In genomic region chr9:16256577-16257207, GRCm38 (mm10) we compare ENCODE assay signal across 24 mouse cellular contexts.
DNase-seq lines count a peak whose midpoint lies in the region; ATAC-seq lines count a peak whose summit lies in the region.
"Had no signal": no experiment of that assay in that cellular context is flagged by ENCODE, and none has a peak within 500 bp of the region (broad histone marks: within the 10 kb centered on the region; RNA-seq: fewer than 3 reads in every experiment).

No protein-coding gene starts in this region.

- no peak overlapping the region for H3K9ac ChIP-seq in forebrain, embryonic 11.5 days (ENCODE audit: low read length)
- no peak overlapping the region for H3K9ac ChIP-seq in forebrain, embryonic 13.5 days
- H3K9ac ChIP-seq in hindbrain, embryonic 13.5 days: no peak overlapping the region
- H3K9ac ChIP-seq in midbrain, embryonic 16.5 days (ENCODE audit: low read depth, low read length): no peak overlapping the region
- H3K9ac ChIP-seq: heart, embryonic 12.5 days; hindbrain, embryonic 15.5 days; limb, embryonic 13.5 days; liver, embryonic 13.5 days had no signal

- no peaks in the 10 kb centered on the region for H3K9me3 ChIP-seq in forebrain, embryonic 11.5 days (ENCODE audit: control insufficient read depth, low read length)
- no peaks in the 10 kb centered on the region for H3K9me3 ChIP-seq in forebrain, embryonic 10.5 days
- no peaks in the 10 kb centered on the region for H3K9me3 ChIP-seq in forebrain, embryonic 13.5 days (replicated peaks)
- H3K9me3 ChIP-seq in hindbrain, embryonic 13.5 days: no peaks in the 10 kb centered on the region
- no peaks in the 10 kb centered on the region for H3K9me3 ChIP-seq in midbrain, embryonic 16.5 days (replicated peaks; ENCODE audit: control insufficient read depth, low read length, poor library complexity, severe bottlenecking)
- H3K9me3 ChIP-seq: heart, embryonic 12.5 days; hindbrain, embryonic 15.5 days; limb, embryonic 13.5 days; liver, embryonic 13.5 days had no signal

- no peak overlapping the region for H3K4me2 ChIP-seq in forebrain, embryonic 11.5 days (ENCODE audit: low read depth, low read length, severe bottlenecking)
- H3K4me2 ChIP-seq in forebrain, embryonic 13.5 days: no peak overlapping the region
- H3K4me2 ChIP-seq in hindbrain, embryonic 13.5 days: no peak overlapping the region
- no peak overlapping the region for H3K4me2 ChIP-seq in midbrain, embryonic 16.5 days (ENCODE audit: low read length)
- H3K4me2 ChIP-seq: heart, embryonic 12.5 days; hindbrain, embryonic 15.5 days; limb, embryonic 13.5 days; liver, embryonic 13.5 days had no signal

- 58% methylated on average over 2 of the region's 2 CpGs for WGBS in forebrain, embryonic 11.5 days
- WGBS in forebrain, embryonic 10.5 days: 82% methylated on average over 2 of the region's 2 CpGs
- 47% methylated on average over 2 of the region's 2 CpGs for WGBS in forebrain, embryonic 13.5 days
- WGBS in hindbrain, embryonic 13.5 days: 57% methylated on average over 2 of the region's 2 CpGs
- WGBS in midbrain, embryonic 16.5 days: 57% methylated on average over 2 of the region's 2 CpGs

- no peak overlapping the region for H3K27ac ChIP-seq in forebrain, embryonic 11.5 days (ENCODE audit: low read depth, low read length)
- H3K27ac ChIP-seq in forebrain, embryonic 10.5 days: no peak overlapping the region
- no peak overlapping the region for H3K27ac ChIP-seq in forebrain, embryonic 13.5 days
- H3K27ac ChIP-seq in hindbrain, embryonic 13.5 days: peak overlapping the region; percentile 68
- H3K27ac ChIP-seq in midbrain, embryonic 16.5 days (ENCODE audit: low read length): no peak overlapping the region
- H3K27ac ChIP-seq: limb, embryonic 13.5 days; liver, embryonic 13.5 days had no signal

- H3K36me3 ChIP-seq in forebrain, embryonic 11.5 days (ENCODE audit: control insufficient read depth, insufficient read depth, low read length): no peaks in the 10 kb centered on the region
- no peaks in the 10 kb centered on the region for H3K36me3 ChIP-seq in forebrain, embryonic 10.5 days (replicated peaks)
- no peaks in the 10 kb centered on the region for H3K36me3 ChIP-seq in forebrain, embryonic 13.5 days (ENCODE audit: poor library complexity, severe bottlenecking)
- no peaks in the 10 kb centered on the region for H3K36me3 ChIP-seq in hindbrain, embryonic 13.5 days
- no peaks in the 10 kb centered on the region for H3K36me3 ChIP-seq in midbrain, embryonic 16.5 days (ENCODE audit: control insufficient read depth, insufficient read depth, low read length)
- H3K36me3 ChIP-seq: heart, embryonic 12.5 days; hindbrain, embryonic 15.5 days; limb, embryonic 13.5 days; liver, embryonic 13.5 days had no signal

- no peak for DNase-seq in forebrain, embryonic 11.5 days (ENCODE audit: low spot score)
- DNase-seq in forebrain, embryonic 10.5 days (ENCODE audit: extremely low spot score, low spot score): no peak
- no peak for DNase-seq in right cerebral cortex, postnatal 4 days
- DNase-seq in spleen, postnatal 14 days (ENCODE audit: low spot score in 2 of 2): no peak
- DNase-seq in thymus, postnatal 10 days (ENCODE audit: low spot score in 2 of 2): no peak
- DNase-seq: adrenal gland, adult 8-10 months; cerebellum, adult 8-10 months; gastrocnemius, postnatal 10 days; heart, adult 11 months; heart, postnatal 10 days; kidney, postnatal 25 days; layer of hippocampus, postnatal 36 days; liver, embryonic 13.5 days; lung, adult 2 months; lung, postnatal 14 days; thymus, postnatal 14 days had no signal

- peaks cover 6% of the 10 kb centered on the region for H3K4me1 ChIP-seq in forebrain, embryonic 11.5 days (replicated peaks; ENCODE audit: control insufficient read depth, insufficient read depth, low read length)
- H3K4me1 ChIP-seq in forebrain, embryonic 10.5 days: peaks cover 25% of the 10 kb centered on the region
- H3K4me1 ChIP-seq in forebrain, embryonic 13.5 days: peaks cover 19% of the 10 kb centered on the region
- peaks cover 35% of the 10 kb centered on the region for H3K4me1 ChIP-seq in hindbrain, embryonic 13.5 days (replicated peaks)
- H3K4me1 ChIP-seq in midbrain, embryonic 16.5 days (ENCODE audit: control insufficient read depth, insufficient read depth, low read length): peaks cover 19% of the 10 kb centered on the region
- H3K4me1 ChIP-seq: liver, embryonic 13.5 days had no signal

- no peak overlapping the region for H3K4me3 ChIP-seq in forebrain, embryonic 11.5 days (ENCODE audit: low read depth, low read length)
- no peak overlapping the region for H3K4me3 ChIP-seq in forebrain, embryonic 10.5 days
- H3K4me3 ChIP-seq in forebrain, embryonic 13.5 days: no peak overlapping the region
- no peak overlapping the region for H3K4me3 ChIP-seq in hindbrain, embryonic 13.5 days
- H3K4me3 ChIP-seq in midbrain, embryonic 16.5 days (ENCODE audit: low read depth, low read length): no peak overlapping the region
- H3K4me3 ChIP-seq: heart, embryonic 12.5 days; hindbrain, embryonic 15.5 days; limb, embryonic 13.5 days; liver, embryonic 13.5 days had no signal

- peak; percentile 52 for ATAC-seq in forebrain, embryonic 11.5 days (replicated peaks; ENCODE audit: low FRiP score)
- ATAC-seq in forebrain, embryonic 13.5 days: peak; percentile 51
- peak; percentile 6; the same call in 1 of the 2 replicates for ATAC-seq in hindbrain, embryonic 13.5 days (ENCODE audit: low FRiP score)
- 0 out of 2 replicates have a peak, but pooled peaks have one; percentile 3 for ATAC-seq in midbrain, embryonic 16.5 days
- ATAC-seq: activated CD4-positive, CD25-positive, alpha-beta regulatory T cell, adult 4 months; intestine, embryonic 16.5 days had no signal

- H3K27me3 ChIP-seq in forebrain, embryonic 11.5 days (ENCODE audit: control insufficient read depth, insufficient read depth, low read length): no peaks in the 10 kb centered on the region
- H3K27me3 ChIP-seq in forebrain, embryonic 10.5 days (ENCODE audit: poor library complexity, severe bottlenecking): no peaks in the 10 kb centered on the region
- no peaks in the 10 kb centered on the region for H3K27me3 ChIP-seq in forebrain, embryonic 13.5 days
- no peaks in the 10 kb centered on the region for H3K27me3 ChIP-seq in hindbrain, embryonic 13.5 days
- H3K27me3 ChIP-seq in midbrain, embryonic 16.5 days (ENCODE audit: control insufficient read depth, insufficient read depth, low read depth, low read length): no peaks in the 10 kb centered on the region
- H3K27me3 ChIP-seq: heart, embryonic 12.5 days; hindbrain, embryonic 15.5 days; limb, embryonic 13.5 days; liver, embryonic 13.5 days had no signal
